Mouse (Mus musculus) neural tube, embryonic 14.5 days (tissue): ENCODE data around the gene Usp6nl. TPM values are rescaled to one million over a fixed set of nuclear protein-coding genes. Genes with fewer than 3 reads are reported as not detected.

Experiments
- ATAC-seq: fragments of 200-750 bp; cut with Nextera tagmentation; 2 replicates; pipeline ENCODE4 v1.8.0; 2017; ENCODE audit warnings: low read depth, mild to moderate bottlenecking, moderate TSS enrichment, moderate library complexity
- H3K27ac ChIP-seq: fragments of 300-500 bp; sonication (generic); 2 replicates; pipeline ENCODE4 v1.5.1; 2014; ENCODE audit warnings: low read depth, mild to moderate bottlenecking, control low read depth, low read length, moderate library complexity, mixed read lengths
- H3K27me3 ChIP-seq: fragments of 300-500 bp; sonication (generic); 2 replicates; pipeline ENCODE4 v1.6.1; 2014; ENCODE audit warnings: low read length; ENCODE audit not compliant: control insufficient read depth, insufficient read depth
- H3K36me3 ChIP-seq: fragments of 300-500 bp; sonication (generic); 2 replicates; pipeline ENCODE4 v1.6.1; 2014; ENCODE audit warnings: low read length, mixed read lengths; ENCODE audit not compliant: control insufficient read depth, insufficient read depth
- H3K4me1 ChIP-seq: fragments of 300-500 bp; sonication (generic); 2 replicates; pipeline ENCODE4 v1.6.1; 2014; ENCODE audit warnings: low read length; ENCODE audit not compliant: control insufficient read depth, insufficient read depth
- H3K4me2 ChIP-seq: fragments of 300-500 bp; sonication (generic); 2 replicates; pipeline ENCODE4 v1.6.1; 2014; ENCODE audit warnings: mild to moderate bottlenecking, low read depth, low read length, control low read depth
- H3K4me3 ChIP-seq: fragments of 300-500 bp; sonication (generic); 2 replicates; pipeline ENCODE4 v1.5.1; 2014; ENCODE audit warnings: low read depth, low read length, control low read depth, mixed read lengths
- H3K9ac ChIP-seq: fragments of 300-500 bp; sonication (generic); replicated peaks from 2 replicates; pipeline ENCODE4 v1.6.1; 2014; ENCODE audit warnings: low read depth, mild to moderate bottlenecking, control low read depth, low read length, mixed read lengths
- H3K9me3 ChIP-seq: fragments of 300-500 bp; sonication (generic); 2 replicates; pipeline ENCODE4 v1.6.1; 2016; ENCODE audit warnings: low read length; ENCODE audit not compliant: control insufficient read depth
- WGBS: fragments of 180-500 bp; shearing (Covaris S2); extraction: QIAGEN DNeasy Blood & Tissue Kit; methylation state at CpG from one replicate; pipeline ENCODE4 v1.1.7; 2014; 5-methylcytosine and 5-hydroxymethylcytosine counted together
- polyA plus RNA-seq: library from polyadenylated mRNA; unstranded; fragments of >200 nt; fragmentation: Nextera tagmentation; extraction: Ambion mirVana; gene quantifications from 2 replicates; pipeline ENCODE4 v1.2.1, GENCODE M21; 2014

Usp6nl gene
- polyA plus RNA-seq, 1 experiment from 2014 or later = 10.0 TPM

DNA sequence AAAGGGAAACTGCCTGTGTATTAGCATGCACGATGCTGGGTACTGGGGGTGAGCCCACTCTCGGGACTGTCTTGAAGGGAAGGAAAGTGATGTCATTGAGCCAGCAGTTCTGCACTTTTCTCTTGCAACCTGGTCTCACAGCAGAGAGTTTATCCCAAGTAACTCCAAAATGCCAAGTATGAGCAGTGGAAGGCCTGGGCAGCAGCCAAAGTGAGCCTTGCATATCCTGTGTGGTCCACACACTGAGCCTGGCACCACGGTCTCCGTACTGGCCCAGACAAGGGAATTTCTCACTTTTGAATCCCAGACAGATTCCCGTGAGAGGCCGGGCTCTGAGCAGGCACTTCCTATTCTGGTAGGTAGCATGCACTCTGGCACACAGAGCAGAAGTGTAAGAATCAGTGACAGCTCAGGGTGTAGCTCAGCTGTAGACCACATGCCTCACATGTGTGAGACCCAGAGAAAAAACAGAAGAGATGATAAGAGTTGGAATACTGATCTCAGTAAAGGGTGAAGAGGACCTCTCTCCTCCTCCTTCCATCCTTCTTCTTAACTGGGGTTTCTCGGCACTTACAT lies 132.6 kb downstream of the Usp6nl start:
- H3K4me1 ChIP-seq = peaks cover 13% of the 10 kb centered on the region
- H3K9me3 ChIP-seq = no peaks in the 10 kb centered on the region
- no peaks in the 10 kb centered on the region for H3K36me3 ChIP-seq
- no peak overlapping the region for H3K27ac ChIP-seq
- WGBS = 72% methylated on average over 7 of the region's 7 CpGs
- H3K4me2 ChIP-seq = no peak overlapping the region
- no peaks in the 10 kb centered on the region for H3K27me3 ChIP-seq
- no peak overlapping the region for H3K9ac ChIP-seq
- no peak for ATAC-seq
- no peak overlapping the region for H3K4me3 ChIP-seq

DNA sequence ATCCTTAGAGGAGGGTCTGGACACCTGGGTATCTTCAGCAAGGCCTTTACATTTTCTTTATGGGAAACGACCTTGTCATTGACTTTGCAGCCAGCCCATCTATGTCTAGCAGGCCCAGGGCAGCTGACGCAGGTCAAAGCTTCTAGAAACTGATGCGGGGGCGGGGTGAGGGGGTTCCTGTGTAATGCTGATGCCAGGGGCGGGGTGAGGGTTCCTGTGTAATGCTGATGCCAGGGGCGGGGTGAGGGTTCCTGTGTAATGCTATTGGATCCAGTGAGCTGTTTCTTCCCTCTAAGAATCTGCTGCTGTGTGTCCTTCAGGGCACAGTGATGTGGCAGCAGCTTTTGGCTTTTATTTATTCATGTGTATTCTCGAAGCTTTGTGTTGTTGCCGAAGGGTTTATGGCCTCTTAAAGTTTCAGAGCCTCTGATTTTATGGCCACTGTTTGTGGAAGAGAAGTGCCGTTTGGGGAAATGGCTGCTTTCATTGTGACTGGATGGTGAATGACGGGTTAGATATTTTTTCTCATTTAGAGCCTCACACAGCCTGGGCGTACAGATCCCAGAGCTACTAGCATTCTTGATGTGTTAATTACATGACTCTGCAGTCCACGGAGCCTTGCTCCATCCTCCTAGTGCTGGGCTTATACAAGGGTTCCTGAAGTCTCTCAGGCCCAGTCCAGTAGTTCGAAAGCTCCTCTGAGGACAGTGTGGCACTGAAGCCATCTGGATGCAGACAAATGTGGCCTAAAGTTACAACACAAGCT lies 137.0 kb downstream of the Usp6nl start:
- Histone ChIP-seq H3K4me1 (peaks cover 11% of the 10 kb centered on the region), H3K36me3 (no peaks in the 10 kb centered on the region), H3K27ac (peak overlapping the region; percentile 66; the same call in 1 of the 2 replicates), H3K4me2 (no peak overlapping the region), H3K9ac (no peak overlapping the region), H3K4me3 (no peak overlapping the region), H3K27me3 (no peaks in the 10 kb centered on the region), H3K9me3 (no peaks in the 10 kb centered on the region)
- WGBS = 27% methylated on average over 13 of the region's 13 CpGs
- peak; percentile 76 for ATAC-seq

DNA sequence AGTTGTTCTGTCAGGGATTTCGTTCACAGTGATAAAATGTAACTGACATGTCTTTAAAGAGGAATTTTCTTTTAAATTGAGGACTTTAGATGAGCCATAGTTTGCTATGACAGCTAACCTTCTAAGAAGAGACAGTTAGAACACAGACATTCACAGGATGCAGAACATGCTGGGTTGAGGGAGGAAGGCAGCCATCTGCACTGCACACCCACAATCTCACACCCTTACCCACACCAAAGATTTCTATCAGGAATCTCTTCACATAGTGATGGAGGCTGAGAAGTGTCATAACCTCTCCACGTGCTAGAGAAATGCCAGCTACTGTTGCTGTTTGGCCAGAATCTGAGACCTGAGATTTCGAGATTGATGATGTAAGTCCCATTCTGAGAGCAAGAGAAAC lies 139.8 kb downstream of the Usp6nl start:
- Histone ChIP-seq H3K27me3 (no peaks in the 10 kb centered on the region), H3K4me1 (peaks cover 11% of the 10 kb centered on the region), H3K36me3 (no peaks in the 10 kb centered on the region), H3K9me3 (no peaks in the 10 kb centered on the region), H3K4me3 (no peak overlapping the region), H3K4me2 (no peak overlapping the region), H3K27ac (no peak overlapping the region), H3K9ac (no peak overlapping the region)
- ATAC-seq = no peak
- 95% methylated on average over 3 of the region's 3 CpGs for WGBS

DNA sequence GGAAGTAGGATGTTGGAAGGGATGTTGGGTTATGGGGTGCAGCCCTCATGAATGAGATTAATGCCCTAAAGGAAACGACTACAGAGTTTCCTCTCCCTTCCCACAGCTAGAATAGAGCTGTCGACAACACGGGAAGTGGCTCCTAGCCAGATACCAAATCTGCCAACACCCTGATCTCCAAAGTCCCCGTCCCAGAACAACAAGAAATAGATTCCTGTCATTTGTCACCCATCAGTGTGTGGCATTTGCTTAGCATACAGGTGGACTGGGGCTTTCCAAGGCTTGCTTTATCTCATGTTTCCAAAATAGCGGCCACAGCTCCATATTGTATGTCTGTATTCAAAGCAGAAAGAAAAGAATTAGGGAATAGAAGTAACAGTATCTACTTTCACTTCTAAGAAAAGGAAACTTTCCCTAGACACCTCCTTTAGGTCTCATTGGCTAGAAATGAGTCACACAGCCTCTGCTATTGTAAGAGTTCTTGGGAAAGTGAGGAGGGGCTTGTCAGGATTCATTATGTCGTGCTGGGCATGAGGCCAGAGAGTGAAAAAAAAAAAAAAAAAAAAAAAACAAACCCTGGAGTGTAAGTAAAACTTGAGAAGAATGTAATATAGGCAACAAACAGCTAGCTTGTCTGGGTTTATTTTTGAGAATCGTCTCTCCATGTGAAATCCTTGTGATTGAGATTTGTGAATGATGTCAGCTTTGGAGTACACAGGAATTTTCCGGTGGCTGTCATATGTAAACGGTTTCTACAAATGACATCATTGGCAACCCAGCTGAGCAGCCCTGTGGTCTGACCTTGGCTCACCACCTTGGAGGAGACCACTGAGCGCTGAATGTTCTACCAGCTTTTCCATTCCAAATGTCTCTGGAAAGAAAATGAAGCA lies 141.6 kb downstream of the Usp6nl start:
- WGBS = 45% methylated on average over 10 of the region's 10 CpGs
- ATAC-seq = peak; percentile 64
- H3K9ac ChIP-seq = no peak overlapping the region
- no peaks in the 10 kb centered on the region for H3K36me3 ChIP-seq
- no peaks in the 10 kb centered on the region for H3K27me3 ChIP-seq
- no peaks in the 10 kb centered on the region for H3K9me3 ChIP-seq
- H3K4me2 ChIP-seq = no peak overlapping the region
- no peak overlapping the region for H3K4me3 ChIP-seq
- H3K4me1 ChIP-seq = peaks cover 11% of the 10 kb centered on the region
- H3K27ac ChIP-seq = peak overlapping the region; percentile 29; the same call in 1 of the 2 replicates

DNA sequence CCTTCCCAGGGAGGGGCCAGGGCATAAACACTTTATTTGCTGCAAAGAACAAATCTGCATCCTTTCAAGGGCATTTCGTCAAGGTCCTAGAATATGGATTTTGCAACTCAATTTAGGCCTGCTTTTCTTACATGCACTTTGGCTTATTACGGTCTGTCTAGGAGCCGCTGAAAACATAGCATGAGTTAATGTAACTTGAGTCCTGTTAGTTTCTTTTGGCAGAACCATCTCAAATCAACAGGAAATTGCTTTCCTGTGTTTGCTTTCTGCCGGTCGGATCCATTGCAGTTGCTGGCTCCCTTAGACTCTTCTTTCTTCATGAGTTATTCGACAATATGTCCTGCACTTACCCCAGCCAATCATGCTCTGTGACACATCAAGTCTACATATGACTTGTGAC lies 143.9 kb downstream of the Usp6nl start:
- no peak overlapping the region for H3K9ac ChIP-seq
- 0 out of 2 replicates have a peak, but pooled peaks cover 7% of the 10 kb centered on the region for H3K4me1 ChIP-seq
- WGBS = 90% methylated on average over 6 of the region's 6 CpGs
- no peak for ATAC-seq
- H3K4me2 ChIP-seq = no peak overlapping the region
- no peaks in the 10 kb centered on the region for H3K9me3 ChIP-seq
- H3K4me3 ChIP-seq = no peak overlapping the region
- no peaks in the 10 kb centered on the region for H3K27me3 ChIP-seq
- H3K36me3 ChIP-seq = no peaks in the 10 kb centered on the region
- no peak overlapping the region for H3K27ac ChIP-seq

DNA sequence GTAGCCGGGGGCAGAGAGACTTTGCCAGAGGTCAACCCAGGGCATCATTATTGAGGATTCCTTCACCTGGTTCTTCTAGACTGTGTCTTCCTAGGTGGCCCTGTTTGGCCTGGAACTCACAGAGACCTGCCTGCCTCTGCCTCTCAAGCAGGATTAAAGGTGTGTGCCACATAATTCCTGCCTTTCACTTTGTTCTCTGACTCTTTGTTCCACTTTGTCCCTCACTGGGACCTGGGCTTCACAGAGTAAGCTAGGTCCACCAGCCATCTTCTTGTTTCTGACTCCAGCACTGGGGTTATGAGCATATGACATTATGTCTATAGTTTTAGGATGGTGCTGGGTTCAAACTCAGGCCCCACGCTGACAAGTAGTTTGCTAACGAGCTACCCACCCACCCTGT lies 144.9 kb downstream of the Usp6nl start:
- Histone ChIP-seq H3K4me2 (no peak overlapping the region), H3K9me3 (no peaks in the 10 kb centered on the region), H3K4me1 (0 out of 2 replicates have a peak, but pooled peaks cover 7% of the 10 kb centered on the region), H3K27me3 (no peaks in the 10 kb centered on the region), H3K9ac (no peak overlapping the region), H3K27ac (no peak overlapping the region), H3K36me3 (no peaks in the 10 kb centered on the region), H3K4me3 (no peak overlapping the region)
- ATAC-seq = no peak
- 97% methylated on average over 3 of the region's 3 CpGs for WGBS

DNA sequence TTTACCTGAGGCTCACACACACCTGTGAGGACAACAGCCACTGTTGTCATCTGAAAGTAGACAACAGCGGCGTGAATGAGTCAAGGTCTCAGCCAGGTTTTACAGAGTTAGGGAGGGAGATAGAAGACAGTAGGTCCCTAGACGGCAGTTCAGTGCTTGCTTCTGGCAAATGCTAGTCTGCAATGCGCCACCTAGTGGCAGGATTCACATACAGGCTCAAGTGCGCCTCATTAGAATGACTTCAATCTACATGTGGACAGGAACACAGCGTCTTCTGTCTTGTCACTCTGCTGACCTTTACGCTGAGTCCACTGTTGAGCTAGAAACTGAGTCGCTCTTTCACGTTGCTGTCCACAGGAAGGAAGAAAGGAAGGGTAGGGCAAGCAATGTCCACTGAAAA lies 146.7 kb downstream of the Usp6nl start:
- Histone ChIP-seq H3K9ac (no peak overlapping the region), H3K36me3 (no peaks in the 10 kb centered on the region), H3K4me1 (0 out of 2 replicates have a peak, but pooled peaks cover 7% of the 10 kb centered on the region), H3K27ac (no peak overlapping the region), H3K9me3 (no peaks in the 10 kb centered on the region), H3K4me3 (no peak overlapping the region), H3K27me3 (no peaks in the 10 kb centered on the region), H3K4me2 (no peak overlapping the region)
- 0 out of 2 replicates have a peak, but pooled peaks have one; percentile 14 for ATAC-seq
- WGBS = 30% methylated on average over 9 of the region's 9 CpGs

DNA sequence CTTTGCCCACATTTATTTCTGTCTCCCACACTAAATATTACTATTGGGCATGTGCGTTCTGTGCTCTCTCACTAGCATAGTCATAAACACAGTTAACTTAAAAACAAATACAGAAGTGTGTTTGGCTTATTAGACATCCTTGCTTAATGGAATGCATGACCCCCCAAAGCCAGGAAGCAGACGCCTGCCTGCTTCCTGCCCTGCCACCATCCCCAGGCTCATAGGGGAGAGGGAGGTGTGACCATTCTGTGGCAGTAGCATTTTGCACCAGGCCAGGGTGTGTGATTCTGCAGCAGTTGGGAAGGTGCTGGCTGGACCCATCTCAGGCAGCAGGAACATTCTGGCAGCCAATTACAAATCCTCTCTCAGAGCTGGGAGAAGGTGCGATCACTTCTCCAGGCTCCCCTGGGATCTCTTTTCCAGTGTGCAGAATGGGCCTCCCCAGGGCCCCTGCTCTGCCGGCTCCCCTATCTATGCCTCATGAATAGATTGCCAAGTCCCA lies 148.7 kb downstream of the Usp6nl start:
- Histone ChIP-seq H3K9me3 (no peaks in the 10 kb centered on the region), H3K9ac (no peak overlapping the region), H3K27ac (no peak overlapping the region), H3K36me3 (no peaks in the 10 kb centered on the region), H3K4me2 (no peak overlapping the region), H3K27me3 (no peaks in the 10 kb centered on the region), H3K4me3 (no peak overlapping the region), H3K4me1 (0 out of 2 replicates have a peak, but pooled peaks cover 7% of the 10 kb centered on the region)
- no peak for ATAC-seq
- 51% methylated on average over 4 of the region's 4 CpGs for WGBS
